Mouse (Mus musculus) forebrain, postnatal 0 days (tissue): Measurements from ENCODE around the gene Mrps7. TPM values are rescaled to one million over a fixed set of nuclear protein-coding genes. Genes with fewer than 3 reads are reported as not detected.

Source experiments
- ATAC-seq: fragments of 200-750 bp; cut with Nextera tagmentation; 2 replicates; pipeline ENCODE4 v1.8.0; 2017; ENCODE audit warnings: mild to moderate bottlenecking, moderate library complexity
- DNase-seq: peaks from one replicate; pipeline ENCODE4 v3.0.0-alpha.2; 2015
- H3K27ac ChIP-seq: fragments of 300-500 bp; sonication (generic); 2 replicates; pipeline ENCODE4 v1.5.1; 2014; ENCODE audit warnings: low read depth, mild to moderate bottlenecking, antibody characterized with exemption, low read length, moderate library complexity, mixed read lengths
- H3K27me3 ChIP-seq: fragments of 300-500 bp; sonication (generic); 2 replicates; pipeline ENCODE4 v1.6.1; 2014; ENCODE audit warnings: mild to moderate bottlenecking, low read length, mixed read lengths; ENCODE audit not compliant: insufficient read depth
- H3K36me3 ChIP-seq: fragments of 300-500 bp; sonication (generic); 2 replicates; pipeline ENCODE4 v1.6.1; 2014; ENCODE audit warnings: mild to moderate bottlenecking, moderate library complexity; ENCODE audit not compliant: insufficient read depth
- H3K4me1 ChIP-seq: fragments of 300-500 bp; sonication (generic); 2 replicates; pipeline ENCODE4 v1.6.1; 2014; ENCODE audit warnings: antibody characterized with exemption; ENCODE audit not compliant: insufficient read depth
- H3K4me2 ChIP-seq: fragments of 300-500 bp; sonication (generic); 2 replicates; pipeline ENCODE4 v1.6.1; 2014; ENCODE audit warnings: low read depth, mild to moderate bottlenecking, moderate library complexity
- H3K4me3 ChIP-seq: fragments of 300-500 bp; sonication (generic); 2 replicates; pipeline ENCODE4 v1.5.1; 2014; ENCODE audit warnings: low read depth, low read length, mixed read lengths
- H3K9ac ChIP-seq: fragments of 300-500 bp; sonication (generic); 2 replicates; pipeline ENCODE4 v1.6.1; 2014; ENCODE audit warnings: mild to moderate bottlenecking
- H3K9me3 ChIP-seq: fragments of 300-500 bp; sonication (generic); 2 replicates; pipeline ENCODE4 v1.6.1; 2016; ENCODE audit warnings: low read length
- CTCF ChIP-seq: sonication (generic); IDR thresholded peaks from 2 replicates; pipeline ENCODE4 v1.5.1; 2016; ENCODE audit warnings: antibody characterized with exemption, control low read depth, low read depth
- WGBS: fragments of 180-500 bp; shearing (Covaris S2); extraction: QIAGEN DNeasy Blood & Tissue Kit; methylation state at CpG from one replicate; pipeline ENCODE4 v1.1.7; 2014; 5-methylcytosine and 5-hydroxymethylcytosine counted together
- polyA plus RNA-seq: library from polyadenylated mRNA; unstranded; fragments of >200 nt; fragmentation: Nextera tagmentation; extraction: Ambion mirVana; gene quantifications from 2 replicates; pipeline ENCODE4 v1.2.1, GENCODE M21; 2015
- total RNA-seq: library from RNA; depleted of rRNA; stranded (reverse); fragments of >200 nt; gene quantifications from 2 replicates; pipeline ENCODE4 v1.2.3, GENCODE M21; 2014

Mrps7 gene
- total and polyA plus RNA-seq, 2 experiments from 2014 or later: 34.6 to 78.1 TPM

DNA sequence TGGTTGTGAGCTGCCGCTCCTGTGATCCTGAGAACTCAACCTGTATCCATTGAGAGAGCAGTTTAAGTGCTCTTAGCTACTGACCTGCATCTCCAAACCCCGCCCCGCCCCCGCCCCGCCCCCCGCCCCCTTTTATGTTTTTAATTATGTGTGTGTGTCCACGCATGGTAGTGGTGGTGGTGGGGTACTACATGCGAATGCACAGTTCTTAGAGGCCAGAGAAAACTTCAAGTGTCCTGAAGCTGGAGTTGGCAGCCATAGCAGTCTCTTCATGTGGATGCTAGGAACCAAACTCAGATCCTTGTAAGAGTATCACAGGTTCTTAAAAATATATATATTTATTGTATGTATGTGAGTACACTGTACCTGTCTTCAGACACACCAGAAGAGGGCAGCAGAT lies 31.8 kb downstream of the Mrps7 start:
- Histone ChIP-seq H3K9ac (no peak overlapping the region), H3K4me1 (no peaks in the 10 kb centered on the region), H3K36me3 (no peaks in the 10 kb centered on the region), H3K4me2 (no peak overlapping the region), H3K27ac (no peak overlapping the region), H3K4me3 (no peak overlapping the region), H3K27me3 (no peaks in the 10 kb centered on the region), H3K9me3 (no peaks in the 10 kb centered on the region)
- no peak for TF ChIP-seq CTCF
- WGBS: 81% methylated on average over 8 of the region's 8 CpGs
- ATAC-seq: no peak
- no peak for DNase-seq

DNA sequence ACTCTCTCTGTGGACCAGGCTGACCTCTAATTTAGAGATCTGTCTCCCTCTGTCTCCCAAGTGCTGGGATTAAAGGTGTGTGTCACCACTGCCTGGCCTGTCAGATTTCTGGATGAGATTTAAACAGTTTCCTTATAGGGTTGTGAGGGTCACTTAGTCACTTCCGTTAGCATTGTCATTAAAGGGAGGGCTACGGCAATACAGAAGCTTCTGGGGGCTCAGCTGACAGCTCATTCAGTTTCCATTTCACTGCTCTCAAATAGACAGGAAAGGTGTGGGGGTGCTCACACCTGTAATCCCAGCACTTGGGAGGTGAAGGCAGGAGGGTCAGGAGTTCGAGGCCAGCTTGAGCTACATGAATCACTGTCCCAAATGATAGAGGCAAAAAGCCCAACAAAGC lies 33.2 kb downstream of the Mrps7 start:
- ATAC-seq: no peak
- WGBS: 84% methylated on average over 3 of the region's 3 CpGs

DNA sequence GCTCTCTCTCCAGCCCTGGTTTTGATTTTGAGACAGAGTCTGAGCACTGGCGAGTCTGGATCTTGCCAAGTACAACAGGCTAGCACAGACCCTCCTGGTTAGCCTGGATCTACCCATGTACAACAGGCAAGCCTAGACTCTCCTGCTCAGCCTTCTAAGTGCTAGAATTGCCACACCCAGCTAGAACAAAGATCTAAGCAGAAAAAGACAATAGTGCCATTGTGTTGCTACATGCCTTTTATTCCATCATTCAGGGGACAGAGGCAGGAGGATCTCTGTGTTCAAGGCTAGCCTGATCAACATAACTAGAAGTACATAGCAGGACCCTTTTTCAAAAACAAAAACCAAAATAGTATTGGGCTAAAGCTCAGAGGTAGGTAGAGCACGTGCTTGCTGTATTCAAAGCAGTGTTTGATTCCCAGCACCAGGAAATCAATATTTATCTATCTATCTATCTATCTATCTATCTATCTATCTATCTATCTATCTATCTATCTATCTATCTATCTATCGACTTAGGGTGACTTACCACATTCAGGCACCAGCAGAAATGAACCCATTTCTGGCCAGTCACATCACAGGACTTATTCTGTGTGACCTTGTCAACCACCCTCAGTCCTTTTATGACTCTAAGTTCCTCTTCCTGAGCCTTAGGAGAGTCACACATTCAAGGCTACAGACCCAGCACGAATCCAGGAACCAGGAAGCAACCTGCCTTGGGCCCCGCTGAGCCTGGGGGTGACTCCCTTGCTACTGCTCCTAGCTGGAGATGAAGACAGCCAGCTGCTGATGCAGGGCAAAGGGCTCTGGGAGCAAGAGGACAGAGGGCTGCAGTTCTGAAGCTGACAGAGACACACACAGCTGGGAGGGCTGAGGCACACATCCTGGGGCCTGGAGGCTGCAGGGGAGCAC lies 35.0 kb downstream of the Mrps7 start:
- Histone ChIP-seq H3K9ac (no peak overlapping the region), H3K27me3 (no peaks in the 10 kb centered on the region), H3K36me3 (0 out of 2 replicates have a peak, but pooled peaks cover 4% of the 10 kb centered on the region), H3K4me2 (no peak overlapping the region), H3K9me3 (no peaks in the 10 kb centered on the region), H3K4me1 (no peaks in the 10 kb centered on the region), H3K27ac (no peak overlapping the region), H3K4me3 (no peak overlapping the region)
- WGBS: 85% methylated on average over 5 of the region's 5 CpGs
- DNase-seq (no peak), ATAC-seq (no peak)
- no peak for TF ChIP-seq CTCF

More for the DNA sequence above, 33.2 kb downstream of the Mrps7 start:
- Histone ChIP-seq H3K4me2 (no peak overlapping the region), H3K36me3 (no peaks in the 10 kb centered on the region), H3K9me3 (no peaks in the 10 kb centered on the region), H3K27ac (no peak overlapping the region), H3K9ac (no peak overlapping the region), H3K4me3 (no peak overlapping the region), H3K27me3 (no peaks in the 10 kb centered on the region), H3K4me1 (no peaks in the 10 kb centered on the region)
- DNase-seq: no peak
- no peak for TF ChIP-seq CTCF

DNA sequence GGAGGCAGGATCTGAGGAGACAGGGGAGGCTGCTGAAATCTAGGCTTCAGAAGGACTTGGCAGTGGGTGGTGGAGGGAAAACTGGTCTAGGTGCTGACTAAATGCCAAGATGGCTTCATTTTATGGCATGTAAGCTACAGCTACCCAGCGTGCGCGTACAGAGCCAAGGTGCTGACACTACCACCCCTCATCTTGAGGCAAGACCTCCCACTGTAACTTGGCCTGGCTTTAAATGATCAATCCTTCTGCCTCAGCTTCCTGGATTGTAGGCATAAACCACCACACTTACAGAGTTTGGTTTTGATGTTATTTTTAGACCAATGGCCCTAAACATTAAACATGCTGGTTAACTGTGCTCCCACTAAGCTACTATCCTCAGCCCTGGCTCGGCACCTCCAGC lies 35.8 kb downstream of the Mrps7 start:
- Histone ChIP-seq H3K27ac (no peak overlapping the region), H3K9ac (no peak overlapping the region), H3K9me3 (no peaks in the 10 kb centered on the region), H3K27me3 (no peaks in the 10 kb centered on the region), H3K4me3 (no peak overlapping the region), H3K36me3 (peaks cover 10% of the 10 kb centered on the region), H3K4me2 (no peak overlapping the region), H3K4me1 (no peaks in the 10 kb centered on the region)
- TF ChIP-seq CTCF: no peak
- 84% methylated on average over 4 of the region's 4 CpGs for WGBS
- no peak for DNase-seq
- ATAC-seq: no peak

DNA sequence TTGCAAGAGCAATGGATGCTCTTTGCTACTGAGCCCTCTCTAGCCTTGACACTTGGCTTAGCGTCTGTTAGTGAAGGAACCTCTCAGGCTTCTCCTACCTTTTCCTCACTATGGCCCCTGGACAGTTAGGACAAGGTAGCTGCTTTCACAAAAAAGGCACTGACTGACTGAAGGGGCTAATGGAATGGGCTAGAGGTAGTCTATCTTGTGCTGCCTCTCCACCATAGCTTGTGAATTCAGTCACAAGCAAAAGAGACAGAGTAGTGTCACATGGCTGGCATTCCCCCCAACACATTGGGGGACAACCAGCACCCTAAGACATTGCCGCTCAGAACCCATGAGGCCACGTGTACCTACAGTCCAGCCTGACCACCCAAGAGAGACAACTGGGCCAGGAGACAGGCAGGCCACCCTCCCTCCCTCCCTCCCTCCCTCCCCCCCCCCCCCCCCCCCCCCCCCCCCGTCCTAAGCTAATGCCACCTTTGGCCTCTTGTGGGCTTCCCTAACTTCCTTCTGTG lies 36.6 kb downstream of the Mrps7 start:
- DNase-seq (no peak), ATAC-seq (no peak)
- 87% methylated on average over 3 of the region's 4 CpGs for WGBS
- Histone ChIP-seq H3K4me3 (no peak overlapping the region), H3K4me1 (no peaks in the 10 kb centered on the region), H3K27ac (no peak overlapping the region), H3K27me3 (no peaks in the 10 kb centered on the region), H3K4me2 (no peak overlapping the region), H3K36me3 (peaks cover 17% of the 10 kb centered on the region), H3K9ac (no peak overlapping the region), H3K9me3 (no peaks in the 10 kb centered on the region)
- no peak for TF ChIP-seq CTCF

DNA sequence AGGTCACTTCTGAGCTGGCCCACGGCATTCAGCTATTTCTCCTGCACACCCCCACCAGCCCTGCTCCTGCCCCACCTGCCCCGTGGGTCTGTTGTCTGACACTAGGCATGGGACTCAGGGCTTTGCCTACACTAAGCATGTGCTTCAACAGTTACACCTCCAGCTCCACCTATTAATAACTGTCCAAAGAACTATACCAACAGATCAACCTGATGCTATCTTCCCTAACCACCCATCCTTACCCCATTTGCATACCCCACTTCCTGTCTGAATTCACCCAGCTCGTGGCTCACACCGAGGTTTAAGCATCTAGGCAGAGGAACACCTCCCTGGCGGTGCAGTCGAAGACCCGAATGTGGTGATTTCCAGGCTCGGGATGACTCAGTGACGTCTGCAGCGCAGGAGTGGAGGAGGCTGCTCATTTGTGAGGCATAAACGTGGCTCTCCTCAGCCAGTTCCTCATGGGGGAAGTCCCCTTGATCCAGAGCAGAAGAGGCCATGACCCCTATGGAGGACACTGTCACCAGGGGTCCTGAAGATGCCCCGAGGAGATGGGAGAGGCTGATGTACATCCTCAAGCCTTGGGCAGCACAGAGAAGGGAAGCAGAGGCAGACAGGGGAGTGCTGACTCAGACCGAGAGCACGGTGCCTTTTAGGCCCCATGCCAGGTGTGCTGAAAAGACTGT lies 37.4 kb downstream of the Mrps7 start:
- TF ChIP-seq CTCF: no peak
- no peak overlapping the region for H3K27ac ChIP-seq
- H3K4me3 ChIP-seq: no peak overlapping the region
- no peak overlapping the region for H3K9ac ChIP-seq
- no peak overlapping the region for H3K4me2 ChIP-seq
- DNase-seq (no peak), ATAC-seq (no peak)
- no peaks in the 10 kb centered on the region for H3K9me3 ChIP-seq
- 54% methylated on average over 14 of the region's 14 CpGs for WGBS
- H3K36me3 ChIP-seq: peaks cover 23% of the 10 kb centered on the region
- no peaks in the 10 kb centered on the region for H3K27me3 ChIP-seq
- H3K4me1 ChIP-seq: no peaks in the 10 kb centered on the region

DNA sequence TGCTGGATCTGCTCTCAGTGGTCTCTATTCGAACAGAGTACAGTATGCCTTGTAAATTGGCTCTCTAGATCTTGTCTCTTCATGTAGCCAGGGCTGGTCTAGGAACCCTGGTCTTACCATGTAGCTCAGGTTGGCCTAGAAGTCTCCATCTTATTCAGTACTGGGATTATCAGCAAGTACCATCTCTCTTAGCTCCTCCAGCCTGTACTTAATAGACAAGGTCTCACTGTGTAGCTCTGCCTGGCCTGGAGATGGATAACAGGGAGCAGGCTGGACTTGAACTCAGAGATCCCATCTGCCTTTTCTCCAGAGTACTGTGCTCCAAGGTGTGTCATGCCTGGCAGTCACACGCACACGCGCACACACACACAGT lies 37.9 kb downstream of the Mrps7 start:
- no peaks in the 10 kb centered on the region for H3K9me3 ChIP-seq
- no peaks in the 10 kb centered on the region for H3K27me3 ChIP-seq
- H3K4me2 ChIP-seq: no peak overlapping the region
- no peak for TF ChIP-seq CTCF
- H3K9ac ChIP-seq: no peak overlapping the region
- ATAC-seq (no peak), DNase-seq (no peak)
- no peak overlapping the region for H3K4me3 ChIP-seq
- H3K36me3 ChIP-seq: peaks cover 24% of the 10 kb centered on the region
- no peak overlapping the region for H3K27ac ChIP-seq
- 86% methylated on average over 4 of the region's 4 CpGs for WGBS
- no peaks in the 10 kb centered on the region for H3K4me1 ChIP-seq
